Mouse (Mus musculus): Measurements from ENCODE around the gene Irs2. TPM values are rescaled to one million over a fixed set of nuclear protein-coding genes. Genes with fewer than 3 reads are reported as not detected.
A peak's percentile ranks its signal among the peaks of the same experiment; 100 is the strongest.

Irs2 gene
- polyA plus RNA-seq, 1 experiment from 2014 or later = 3.8 TPM

GRCm38 (mm10) chr8:10971509-10971908 lies 36.7 kb downstream of the Irs2 start:
- Histone ChIP-seq H3K4me2 (ENCODE audit: low read length) (no peak overlapping the region), H3K9ac (ENCODE audit: low read depth, low read length) (no peak overlapping the region), H3K9me3 (replicated peaks; ENCODE audit: control insufficient read depth, low read length, poor library complexity, severe bottlenecking) (no peaks in the 10 kb centered on the region), H3K27ac (ENCODE audit: low read length) (no peak overlapping the region), H3K4me3 (ENCODE audit: low read depth, low read length) (no peak overlapping the region), H3K4me1 (ENCODE audit: control insufficient read depth, insufficient read depth, low read length) (peaks cover 13% of the 10 kb centered on the region), H3K27me3 (ENCODE audit: control insufficient read depth, insufficient read depth, low read depth, low read length) (no peaks in the 10 kb centered on the region), H3K36me3 (ENCODE audit: control insufficient read depth, insufficient read depth, low read length) (no peaks in the 10 kb centered on the region)
- 89% methylated on average over 5 of the region's 5 CpGs for WGBS
- ATAC-seq = no peak

DNA sequence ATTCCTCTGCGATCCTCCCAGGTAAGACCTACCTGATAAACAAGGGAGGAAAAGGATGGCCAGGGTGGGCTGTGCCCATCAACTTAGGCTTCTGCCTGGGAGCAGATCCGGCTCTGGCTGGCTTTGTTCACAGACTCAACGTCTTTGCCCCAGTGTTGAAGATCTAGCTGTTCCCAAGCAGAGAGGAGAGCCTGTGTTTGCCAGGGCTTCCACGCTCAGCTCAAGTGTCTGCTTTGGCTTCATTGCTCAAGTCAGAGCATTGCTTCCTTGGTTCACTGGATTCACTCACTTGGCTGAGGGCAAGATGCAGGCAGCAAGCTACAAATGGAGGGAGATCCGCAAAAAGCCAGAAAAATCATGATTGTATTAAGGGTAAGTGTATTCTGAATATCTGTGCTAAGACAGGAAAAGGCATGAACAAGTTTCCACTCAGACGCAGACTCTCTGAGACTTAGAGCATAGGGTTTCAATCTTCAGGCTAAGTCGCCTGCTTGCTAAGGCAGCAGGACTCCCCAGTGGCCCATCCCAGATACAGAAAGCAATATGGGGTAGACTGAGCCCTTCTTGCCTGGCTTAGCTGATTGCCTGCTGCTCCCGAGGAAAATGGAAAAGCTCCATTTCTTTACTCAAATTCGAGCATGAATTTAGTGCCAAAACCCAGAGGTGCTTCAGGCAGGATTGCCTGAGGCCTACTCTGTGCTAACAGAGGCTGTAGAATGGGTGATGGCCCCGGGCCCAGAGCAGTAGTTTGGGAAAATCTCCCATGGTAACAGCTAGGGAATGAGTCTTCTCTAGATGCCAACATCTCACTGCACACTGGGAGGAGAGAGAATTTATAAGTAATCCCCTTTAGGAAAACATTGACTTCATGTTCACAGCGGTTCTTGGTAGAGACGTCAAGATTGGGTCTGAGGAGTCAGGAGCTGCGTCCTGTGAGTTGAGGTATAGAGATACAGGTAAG lies 37.5 kb downstream of the Irs2 start:
- peaks cover 20% of the 10 kb centered on the region for H3K4me1 ChIP-seq (ENCODE audit: control insufficient read depth, insufficient read depth, low read length)

GRCm38 (mm10) chr8:10968687-10969086 lies 39.6 kb downstream of the Irs2 start:
- Histone ChIP-seq H3K27me3 (ENCODE audit: control insufficient read depth, insufficient read depth, low read depth, low read length) (no peaks in the 10 kb centered on the region), H3K4me3 (ENCODE audit: low read depth, low read length) (no peak overlapping the region), H3K4me1 (ENCODE audit: control insufficient read depth, insufficient read depth, low read length) (peaks cover 30% of the 10 kb centered on the region), H3K9ac (ENCODE audit: low read depth, low read length) (no peak overlapping the region), H3K4me2 (ENCODE audit: low read length) (no peak overlapping the region), H3K36me3 (ENCODE audit: control insufficient read depth, insufficient read depth, low read length) (no peaks in the 10 kb centered on the region), H3K27ac (ENCODE audit: low read length) (no peak overlapping the region), H3K9me3 (replicated peaks; ENCODE audit: control insufficient read depth, low read length, poor library complexity, severe bottlenecking) (no peaks in the 10 kb centered on the region)
- ATAC-seq = no peak
- WGBS = 47% methylated on average over 7 of the region's 7 CpGs

More for the DNA sequence above, 37.5 kb downstream of the Irs2 start:
- no peak overlapping the region for H3K4me2 ChIP-seq (ENCODE audit: low read length)
- H3K27me3 ChIP-seq (ENCODE audit: control insufficient read depth, insufficient read depth, low read depth, low read length) = no peaks in the 10 kb centered on the region
- H3K9me3 ChIP-seq (replicated peaks; ENCODE audit: control insufficient read depth, low read length, poor library complexity, severe bottlenecking) = no peaks in the 10 kb centered on the region
- 69% methylated on average over 13 of the region's 13 CpGs for WGBS
- ATAC-seq = peak; percentile 44; the same call in 1 of the 2 replicates
- H3K27ac ChIP-seq (ENCODE audit: low read length) = peak overlapping the region; percentile 6; the same call in 1 of the 2 replicates
- no peak overlapping the region for H3K4me3 ChIP-seq (ENCODE audit: low read depth, low read length)
- H3K36me3 ChIP-seq (ENCODE audit: control insufficient read depth, insufficient read depth, low read length) = no peaks in the 10 kb centered on the region
- H3K9ac ChIP-seq (ENCODE audit: low read depth, low read length) = no peak overlapping the region

DNA sequence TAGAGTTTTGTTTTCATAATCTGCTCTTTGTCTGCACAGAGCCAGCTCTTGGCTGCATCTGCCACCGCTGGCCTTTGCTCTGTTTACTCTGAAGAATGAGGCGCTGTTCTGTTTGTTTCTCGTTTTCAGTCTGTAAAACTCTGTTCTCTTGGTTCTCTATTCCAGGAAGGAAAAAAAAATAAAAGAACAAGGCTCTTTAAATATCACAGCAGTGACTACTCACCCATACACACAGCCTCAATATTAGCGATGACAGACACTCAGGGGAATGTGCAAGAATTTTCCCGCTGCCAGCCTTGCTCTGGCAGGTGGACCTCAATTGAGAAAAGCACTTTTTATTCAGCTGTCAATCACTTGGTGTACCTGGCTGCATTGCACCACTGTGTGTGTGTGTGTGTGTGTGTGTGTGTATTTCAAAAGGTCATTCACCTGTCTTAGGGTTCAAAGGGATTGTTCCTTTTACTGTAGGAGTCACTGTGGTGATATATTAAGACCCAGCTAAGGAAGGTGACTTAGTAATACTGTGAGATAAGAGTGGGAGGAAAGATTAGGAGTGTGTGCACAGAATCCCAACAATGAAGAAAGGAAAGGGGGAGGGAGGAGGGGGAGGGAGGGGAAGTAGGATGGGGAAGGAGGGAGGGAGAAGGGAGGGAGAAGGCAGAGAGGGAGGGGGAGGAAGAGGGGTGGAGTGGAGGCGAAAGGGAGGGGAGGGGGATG lies 42.7 kb downstream of the Irs2 start:
- H3K4me3 ChIP-seq (ENCODE audit: low read depth, low read length) = no peak overlapping the region
- WGBS = 12% methylated on average over 5 of the region's 6 CpGs
- peak; percentile 10; the same call in 1 of the 2 replicates for ATAC-seq
- H3K27me3 ChIP-seq (ENCODE audit: control insufficient read depth, insufficient read depth, low read depth, low read length) = no peaks in the 10 kb centered on the region
- H3K9ac ChIP-seq (ENCODE audit: low read depth, low read length) = no peak overlapping the region
- H3K36me3 ChIP-seq (ENCODE audit: control insufficient read depth, insufficient read depth, low read length) = no peaks in the 10 kb centered on the region
- H3K27ac ChIP-seq (ENCODE audit: low read length) = peak overlapping the region; percentile 7; the same call in 1 of the 2 replicates
- H3K9me3 ChIP-seq (replicated peaks; ENCODE audit: control insufficient read depth, low read length, poor library complexity, severe bottlenecking) = no peaks in the 10 kb centered on the region
- H3K4me2 ChIP-seq (ENCODE audit: low read length) = peak overlapping the region; percentile 2; the same call in 1 of the 2 replicates
- H3K4me1 ChIP-seq (ENCODE audit: control insufficient read depth, insufficient read depth, low read length) = peaks cover 21% of the 10 kb centered on the region

DNA sequence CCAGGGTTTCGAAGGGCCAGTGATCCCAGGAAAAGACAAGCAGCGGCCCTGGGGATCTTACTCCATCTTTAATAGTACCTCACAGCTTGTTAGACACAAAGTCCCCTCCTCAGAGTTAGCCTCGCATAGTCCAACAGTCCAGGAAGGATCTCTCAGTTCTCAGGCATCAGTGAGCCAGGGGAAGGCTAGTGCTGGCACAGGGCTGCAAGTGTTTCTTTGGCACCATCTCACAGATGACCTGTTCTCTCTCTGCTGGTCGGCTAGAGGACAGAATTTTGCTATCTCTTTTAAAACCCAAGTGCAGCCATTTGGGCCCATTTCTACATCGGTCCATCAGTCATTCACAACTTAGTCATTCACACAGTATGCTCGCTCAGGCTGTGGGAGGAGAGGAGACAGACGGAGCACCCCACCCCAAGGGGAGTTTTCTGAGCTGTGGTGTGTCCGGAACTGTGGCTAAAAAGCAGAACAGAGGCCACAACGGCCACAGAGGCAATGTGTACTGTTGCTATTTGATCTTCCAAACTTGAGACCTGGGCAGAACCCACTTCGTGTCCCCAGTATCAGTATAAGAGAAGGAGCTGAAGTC lies 43.7 kb downstream of the Irs2 start:
- H3K4me2 ChIP-seq (ENCODE audit: low read length) = no peak overlapping the region
- H3K36me3 ChIP-seq (ENCODE audit: control insufficient read depth, insufficient read depth, low read length) = no peaks in the 10 kb centered on the region
- no peaks in the 10 kb centered on the region for H3K9me3 ChIP-seq (replicated peaks; ENCODE audit: control insufficient read depth, low read length, poor library complexity, severe bottlenecking)
- no peak overlapping the region for H3K27ac ChIP-seq (ENCODE audit: low read length)
- ATAC-seq = no peak
- no peaks in the 10 kb centered on the region for H3K27me3 ChIP-seq (ENCODE audit: control insufficient read depth, insufficient read depth, low read depth, low read length)
- 66% methylated on average over 10 of the region's 10 CpGs for WGBS
- H3K4me1 ChIP-seq (ENCODE audit: control insufficient read depth, insufficient read depth, low read length) = peaks cover 19% of the 10 kb centered on the region
- no peak overlapping the region for H3K4me3 ChIP-seq (ENCODE audit: low read depth, low read length)
- no peak overlapping the region for H3K9ac ChIP-seq (ENCODE audit: low read depth, low read length)

GRCm38 (mm10) chr8:10961989-10962388 lies 46.3 kb downstream of the Irs2 start:
- peaks cover 22% of the 10 kb centered on the region for H3K4me1 ChIP-seq (ENCODE audit: control insufficient read depth, insufficient read depth, low read length)
- ATAC-seq = no peak
- no peak overlapping the region for H3K27ac ChIP-seq (ENCODE audit: low read length)
- no peaks in the 10 kb centered on the region for H3K27me3 ChIP-seq (ENCODE audit: control insufficient read depth, insufficient read depth, low read depth, low read length)
- H3K9me3 ChIP-seq (replicated peaks; ENCODE audit: control insufficient read depth, low read length, poor library complexity, severe bottlenecking) = no peaks in the 10 kb centered on the region
- WGBS = 32% methylated on average over 8 of the region's 8 CpGs
- H3K9ac ChIP-seq (ENCODE audit: low read depth, low read length) = no peak overlapping the region
- no peaks in the 10 kb centered on the region for H3K36me3 ChIP-seq (ENCODE audit: control insufficient read depth, insufficient read depth, low read length)
- no peak overlapping the region for H3K4me2 ChIP-seq (ENCODE audit: low read length)
- H3K4me3 ChIP-seq (ENCODE audit: low read depth, low read length) = no peak overlapping the region

DNA sequence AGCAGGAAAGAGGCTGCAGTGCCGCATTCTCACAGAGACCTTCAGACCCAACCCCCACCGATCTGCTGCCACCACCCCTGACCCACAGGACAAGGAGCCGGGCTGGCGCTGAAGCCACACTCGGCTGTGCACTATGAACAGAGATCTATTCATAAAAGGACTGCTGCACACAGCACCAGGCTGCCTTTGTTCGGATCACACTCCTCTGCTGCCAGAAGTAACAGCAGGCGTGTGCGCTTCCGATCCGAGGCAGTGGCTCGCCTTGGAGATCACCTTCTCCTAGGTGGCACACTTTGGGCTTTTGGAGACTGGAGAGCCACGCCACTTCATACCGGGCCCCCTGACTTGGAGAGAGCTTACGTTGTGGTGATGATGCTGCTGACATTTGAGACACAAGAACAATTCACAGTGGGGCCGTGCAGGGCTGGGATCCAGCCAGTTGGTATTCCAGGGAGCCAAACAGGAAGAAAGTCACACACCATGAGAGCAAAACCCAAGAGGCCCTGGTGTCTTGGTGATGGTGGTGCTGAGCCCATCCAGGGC lies 47.9 kb downstream of the Irs2 start:
- H3K9me3 ChIP-seq (replicated peaks; ENCODE audit: control insufficient read depth, low read length, poor library complexity, severe bottlenecking) = no peaks in the 10 kb centered on the region

DNA sequence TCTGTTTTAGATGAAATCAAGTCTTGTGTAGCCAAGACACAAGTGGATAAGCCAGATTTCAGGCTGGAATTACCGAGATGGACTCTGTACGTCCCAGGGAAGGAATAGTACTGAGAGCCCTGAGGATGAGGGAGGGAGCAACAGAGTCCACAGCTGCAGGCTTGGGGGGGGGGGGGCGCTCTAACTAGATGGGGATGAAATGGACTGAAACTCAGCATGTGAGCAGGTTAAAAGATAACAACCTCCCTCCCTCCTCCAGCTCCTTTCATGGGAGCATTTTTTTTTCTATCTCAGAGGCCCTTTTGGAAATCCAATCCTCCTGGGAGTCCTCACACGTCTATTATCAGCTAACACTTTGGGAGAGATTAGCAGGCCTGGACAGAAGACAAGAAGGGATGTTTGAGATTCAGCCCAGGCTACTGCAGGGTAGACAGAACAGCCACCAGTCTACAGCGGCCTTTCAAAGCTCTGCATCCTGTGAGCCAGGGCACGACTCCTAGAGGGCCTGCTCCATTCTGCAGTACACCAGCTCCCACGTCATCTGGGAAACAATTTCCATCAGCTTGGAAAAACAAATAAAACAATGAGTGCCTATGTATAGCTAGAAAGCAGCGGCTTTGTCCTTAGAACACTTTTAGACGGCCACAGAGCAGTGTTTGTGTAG lies 50.8 kb downstream of the Irs2 start:
- 0 out of 2 replicates have a peak, but pooled peaks cover 8% of the 10 kb centered on the region for H3K4me1 ChIP-seq (ENCODE audit: control insufficient read depth, insufficient read depth, low read length)
- H3K27me3 ChIP-seq (ENCODE audit: control insufficient read depth, insufficient read depth, low read depth, low read length) = no peaks in the 10 kb centered on the region
- no peak overlapping the region for H3K9ac ChIP-seq (ENCODE audit: low read depth, low read length)
- 22% methylated on average over 9 of the region's 9 CpGs for WGBS
- no peaks in the 10 kb centered on the region for H3K36me3 ChIP-seq (ENCODE audit: control insufficient read depth, insufficient read depth, low read length)
- no peak for ATAC-seq
- no peak overlapping the region for H3K27ac ChIP-seq (ENCODE audit: low read length)
- H3K9me3 ChIP-seq (replicated peaks; ENCODE audit: control insufficient read depth, low read length, poor library complexity, severe bottlenecking) = no peaks in the 10 kb centered on the region
- no peak overlapping the region for H3K4me2 ChIP-seq (ENCODE audit: low read length)
- no peak overlapping the region for H3K4me3 ChIP-seq (ENCODE audit: low read depth, low read length)

More for the DNA sequence above, 47.9 kb downstream of the Irs2 start:
- ATAC-seq = peak; percentile 64; the same call in 1 of the 2 replicates
- Histone ChIP-seq H3K4me3 (ENCODE audit: low read depth, low read length) (no peak overlapping the region), H3K4me1 (ENCODE audit: control insufficient read depth, insufficient read depth, low read length) (peaks cover 9% of the 10 kb centered on the region), H3K36me3 (ENCODE audit: control insufficient read depth, insufficient read depth, low read length) (no peaks in the 10 kb centered on the region), H3K9ac (ENCODE audit: low read depth, low read length) (no peak overlapping the region), H3K4me2 (ENCODE audit: low read length) (peak overlapping the region; percentile 21; the same call in 1 of the 2 replicates), H3K27ac (ENCODE audit: low read length) (peak overlapping the region; percentile 13; the same call in 1 of the 2 replicates), H3K27me3 (ENCODE audit: control insufficient read depth, insufficient read depth, low read depth, low read length) (no peaks in the 10 kb centered on the region)
- 6% methylated on average over 15 of the region's 15 CpGs for WGBS
